Mouse (Mus musculus) macrophage (primary cell): Measurements from ENCODE around the gene 9330182O14Rik. TPM values are rescaled to one million over a fixed set of nuclear protein-coding genes. Genes with fewer than 3 reads are reported as not detected.

Source experiments
- H3K27ac ChIP-seq: fragments of 350-480 bp; formaldehyde crosslinking; 2 replicates; pipeline ENCODE4 v1.9.0; 2021
- H3K36me3 ChIP-seq: fragments of 350-480 bp; formaldehyde crosslinking; 2 replicates; pipeline ENCODE4 v1.9.0; 2021; ENCODE audit errors: inconsistent target
- H3K4me3 ChIP-seq: fragments of 350-480 bp; formaldehyde crosslinking; 2 replicates; pipeline ENCODE4 v1.9.0; 2021; ENCODE audit errors: inconsistent target
- H3K79me2 ChIP-seq: fragments of 350-480 bp; formaldehyde crosslinking; 2 replicates; pipeline ENCODE4 v1.9.0; 2021; ENCODE audit errors: inconsistent target
- WGBS: methylation state at CpG from one replicate; pipeline ENCODE4 v1.1.7; 2026; ENCODE audit warnings: inconsistent platforms; ENCODE audit not compliant: missing documents; 5-methylcytosine and 5-hydroxymethylcytosine counted together
- polyA plus RNA-seq: library from polyadenylated mRNA; stranded (reverse); fragments of 250-400 nt; gene quantifications from 3 replicates; pipeline ENCODE4 v1.2.4, GENCODE M21; 2018; ENCODE audit warnings: inconsistent platforms

Gene 9330182O14Rik
- polyA plus RNA-seq, 1 experiment from 2014 or later: 0.09 TPM

- H3K79me2 ChIP-seq: no peaks in the 10 kb centered on the region
- 42% methylated on average over 25 of the region's 26 CpGs for WGBS
- H3K27ac ChIP-seq: no peak overlapping the region
- no peak overlapping the region for H3K4me3 ChIP-seq
- no peaks in the 10 kb centered on the region for H3K36me3 ChIP-seq
Measured at GRCm38 (mm10) chr15:40167276-40168139, 33.3 kb downstream of the 9330182O14Rik start.

- WGBS: 66% methylated on average over 10 of the region's 10 CpGs
- Histone ChIP-seq H3K4me3 (no peak overlapping the region), H3K27ac (no peak overlapping the region), H3K36me3 (no peaks in the 10 kb centered on the region), H3K79me2 (no peaks in the 10 kb centered on the region)
Measured at GRCm38 (mm10) chr15:40168140-40168688, 34.0 kb downstream of the 9330182O14Rik start.

- no peak overlapping the region for H3K4me3 ChIP-seq
- H3K27ac ChIP-seq: no peak overlapping the region
- WGBS: 89% methylated on average over 5 of the region's 5 CpGs
- no peaks in the 10 kb centered on the region for H3K79me2 ChIP-seq
- H3K36me3 ChIP-seq: no peaks in the 10 kb centered on the region
Measured at GRCm38 (mm10) chr15:40169061-40169460, 34.9 kb downstream of the 9330182O14Rik start.

GRCm38 (mm10) chr15:40169705-40170104 is 35.5 kb downstream of the 9330182O14Rik start:
- no peak overlapping the region for H3K4me3 ChIP-seq
- no peak overlapping the region for H3K27ac ChIP-seq
- 31% methylated on average over 13 of the region's 13 CpGs for WGBS
- H3K36me3 ChIP-seq: no peaks in the 10 kb centered on the region
- H3K79me2 ChIP-seq: no peaks in the 10 kb centered on the region

GRCm38 (mm10) chr15:40179423-40179822 is 45.3 kb downstream of the 9330182O14Rik start:
- Histone ChIP-seq H3K27ac (no peak overlapping the region), H3K79me2 (no peaks in the 10 kb centered on the region), H3K4me3 (no peak overlapping the region), H3K36me3 (no peaks in the 10 kb centered on the region)
- WGBS: 76% methylated on average over 2 of the region's 2 CpGs

- Histone ChIP-seq H3K4me3 (no peak overlapping the region), H3K79me2 (no peaks in the 10 kb centered on the region), H3K27ac (no peak overlapping the region), H3K36me3 (no peaks in the 10 kb centered on the region)
- 71% methylated on average over 6 of the region's 6 CpGs for WGBS
Measured at GRCm38 (mm10) chr15:40187017-40187416, 52.9 kb downstream of the 9330182O14Rik start.
